8 mouse cellular contexts compared by ENCODE assay signal in genomic region chr11:120991791-120992190, GRCm38 (mm10). TPM values are rescaled to one million over a fixed set of nuclear protein-coding genes. Genes with fewer than 3 reads are reported as not detected.
DNase-seq lines count a peak whose midpoint lies in the region; ATAC-seq and TF ChIP-seq lines count a peak whose summit lies in the region.

No protein-coding gene starts in this region.

- no peaks in the 10 kb centered on the region for H3K27me3 ChIP-seq in embryonic facial prominence, embryonic 15.5 days
- no peaks in the 10 kb centered on the region for H3K27me3 ChIP-seq in lung, embryonic 16.5 days (ENCODE audit: control insufficient read depth, insufficient read depth, low read depth, low read length)

- peak overlapping the region; percentile 15 for H3K9ac ChIP-seq in embryonic facial prominence, embryonic 15.5 days
- H3K9ac ChIP-seq in lung, embryonic 16.5 days (ENCODE audit: low read length), result peak overlapping the region; percentile 56

- ATAC-seq in embryonic facial prominence, embryonic 15.5 days (ENCODE audit: insufficient number of reproducible peaks, low FRiP score, low TSS enrichment, low read depth), result no peak
- ATAC-seq in lung, embryonic 16.5 days (ENCODE audit: low read depth), result no peak; the same call in 1 of the 2 replicates
- no peak for ATAC-seq in activated CD4-positive, CD25-positive, alpha-beta regulatory T cell, adult 4 months

- H3K4me2 ChIP-seq in embryonic facial prominence, embryonic 15.5 days (replicated peaks), result peak overlapping the region; percentile 66
- H3K4me2 ChIP-seq in lung, embryonic 16.5 days (ENCODE audit: low read depth, low read length), result peak overlapping the region; percentile 97

- no peak for TF ChIP-seq CTCF in lung, adult 2 months (IDR thresholded peaks at IDR 0.05; ENCODE audit: insufficient read depth, low read length)

- WGBS in lung, adult 2 months, result 50% methylated on average over 3 of the region's 3 CpGs
- WGBS in embryonic facial prominence, embryonic 15.5 days, result 61% methylated on average over 3 of the region's 3 CpGs
- 44% methylated on average over 3 of the region's 3 CpGs for WGBS in lung, embryonic 16.5 days

- no peak for DNase-seq in lung, adult 2 months
- DNase-seq in lung, postnatal 25 days (ENCODE audit: low spot score), result no peak
- DNase-seq in heart, postnatal 25 days (ENCODE audit: low spot score), result peak; percentile 47
- no peak for DNase-seq in left cerebral cortex, adult 9 months (ENCODE audit: low spot score in 2 of 2)
- DNase-seq in embryo, embryonic 11 days, result no peak

- H3K27ac ChIP-seq in embryonic facial prominence, embryonic 15.5 days (replicated peaks), result peak overlapping the region; percentile 22; the same call in 1 of the 2 replicates
- H3K27ac ChIP-seq in lung, embryonic 16.5 days (ENCODE audit: low read length), result peak overlapping the region; percentile 4

- H3K4me3 ChIP-seq in lung, adult 2 months (replicated peaks; ENCODE audit: extremely low read depth, low read depth, low read length), result peak overlapping the region; percentile 83
- H3K4me3 ChIP-seq in embryonic facial prominence, embryonic 15.5 days (replicated peaks), result peak overlapping the region; percentile 96
- peak overlapping the region; percentile 98 for H3K4me3 ChIP-seq in lung, embryonic 16.5 days (ENCODE audit: low read length)

- H3K9me3 ChIP-seq in embryonic facial prominence, embryonic 15.5 days (replicated peaks), result no peaks in the 10 kb centered on the region
- H3K9me3 ChIP-seq in lung, embryonic 16.5 days (ENCODE audit: control insufficient read depth, low read length), result no peaks in the 10 kb centered on the region

- no peak for TF ChIP-seq POLR2A in lung, adult 2 months (IDR thresholded peaks at IDR 0.05; ENCODE audit: borderline replicate concordance, extremely low read depth, low read depth, low read length)

- intact Hi-C loops in heart, postnatal 25 days (cut with DNase I), result no loop called here

- H3K4me1 ChIP-seq in lung, adult 2 months (ENCODE audit: control insufficient read depth, insufficient read depth, low read length), result peaks cover 29% of the 10 kb centered on the region
- H3K4me1 ChIP-seq in embryonic facial prominence, embryonic 15.5 days, result peaks cover 46% of the 10 kb centered on the region
- H3K4me1 ChIP-seq in lung, embryonic 16.5 days (replicated peaks; ENCODE audit: control insufficient read depth, insufficient read depth, low read length), result peaks cover 29% of the 10 kb centered on the region

- peaks cover 5% of the 10 kb centered on the region; the same call in 1 of the 2 replicates for H3K36me3 ChIP-seq in embryonic facial prominence, embryonic 15.5 days
- H3K36me3 ChIP-seq in lung, embryonic 16.5 days (ENCODE audit: control insufficient read depth, insufficient read depth, low read length), result peaks cover 4% of the 10 kb centered on the region

RNA-seq across cellular contexts. Expression of gene Csnk1d, which starts 0.7 kb away (rescaled TPM):
- polyA plus RNA-seq in lung, adult 2 months (2012; rRNA removed), result 61.2 and 75.3 TPM in 2 replicates
- polyA plus RNA-seq in embryonic facial prominence, embryonic 15.5 days (2015; fragmentation: Nextera tagmentation; extraction: Ambion mirVana), result 123 and 125 TPM in 2 replicates
- total RNA-seq in heart, postnatal 25 days (2021), result 10 to 100 TPM; 50.7 to 56.5 TPM
- 120 and 121 TPM in 2 replicates for polyA plus RNA-seq in lung, embryonic 16.5 days (2015; fragmentation: Nextera tagmentation; extraction: Ambion mirVana)
- polyA plus RNA-seq in activated CD4-positive, CD25-positive, alpha-beta regulatory T cell, adult 4 months (2017; shearing (Covaris generic)), result 10 to 100 TPM; 57.0 to 62.6 TPM

RNA-seq across cellular contexts. Expression of gene Slc16a3, which starts 43.5 kb away (rescaled TPM):
- polyA plus RNA-seq in lung, adult 2 months (2012; rRNA removed), result 20.8 and 28.8 TPM in 2 replicates
- polyA plus RNA-seq in embryonic facial prominence, embryonic 15.5 days (2015; fragmentation: Nextera tagmentation; extraction: Ambion mirVana), result 67.2 and 72.2 TPM in 2 replicates
- 1 to 10 TPM in 1 of 2 experiments, under 1 TPM in 1; 0.87 to 2.1 TPM for total RNA-seq in heart, postnatal 25 days (2021)
- polyA plus RNA-seq in lung, embryonic 16.5 days (2015; fragmentation: Nextera tagmentation; extraction: Ambion mirVana), result 52.2 and 62.5 TPM in 2 replicates
- 1 to 10 TPM; 3.8 to 4.0 TPM for polyA plus RNA-seq in activated CD4-positive, CD25-positive, alpha-beta regulatory T cell, adult 4 months (2017; shearing (Covaris generic))

RNA-seq across cellular contexts. Expression of gene Cd7, which starts 47.4 kb away (rescaled TPM):
- polyA plus RNA-seq in lung, adult 2 months (2012; rRNA removed), result 5.8 and 6.4 TPM in 2 replicates
- 0.46 and 1.1 TPM in 2 replicates for polyA plus RNA-seq in embryonic facial prominence, embryonic 15.5 days (2015; fragmentation: Nextera tagmentation; extraction: Ambion mirVana)
- total RNA-seq in heart, postnatal 25 days (2021), result under 1 TPM; 0.28 to 0.57 TPM
- polyA plus RNA-seq in lung, embryonic 16.5 days (2015; fragmentation: Nextera tagmentation; extraction: Ambion mirVana), result 1.3 and 1.8 TPM in 2 replicates
- 100 to 1,000 TPM in 1 of 2 experiments, 10 to 100 TPM in 1; 84.3 to 121 TPM for polyA plus RNA-seq in activated CD4-positive, CD25-positive, alpha-beta regulatory T cell, adult 4 months (2017; shearing (Covaris generic))

RNA-seq across cellular contexts. Expression of gene Ccdc57, which starts 59.1 kb away (rescaled TPM):
- polyA plus RNA-seq in lung, adult 2 months (2012; rRNA removed), result 2.6 and 2.9 TPM in 2 replicates
- 6.2 and 7.4 TPM in 2 replicates for polyA plus RNA-seq in embryonic facial prominence, embryonic 15.5 days (2015; fragmentation: Nextera tagmentation; extraction: Ambion mirVana)
- 1 to 10 TPM; 1.2 to 1.3 TPM for total RNA-seq in heart, postnatal 25 days (2021)
- polyA plus RNA-seq in lung, embryonic 16.5 days (2015; fragmentation: Nextera tagmentation; extraction: Ambion mirVana), result 6.4 TPM in 2 replicates
- polyA plus RNA-seq in activated CD4-positive, CD25-positive, alpha-beta regulatory T cell, adult 4 months (2017; shearing (Covaris generic)), result under 1 TPM; 0.41 to 0.46 TPM

Comparison
In these comparisons a context has a peak if more than half of its experiments do, and no peak if none do; other contexts are left out.
1. RNA of gene Cd7, which starts 47.4 kb away (polyA plus RNA-seq): 84.3 to 121 TPM in activated CD4-positive, CD25-positive, alpha-beta regulatory T cell, adult 4 months; 5.8 to 6.4 TPM in lung, adult 2 months, 1.3 to 1.8 TPM in lung, embryonic 16.5 days and 0.46 to 1.1 TPM in embryonic facial prominence, embryonic 15.5 days; every median in the first group is over 10 times any median in the second.
2. Peak in every context shown above with its lines, with median percentiles within 50 percentile points of each other: H3K4me3 ChIP-seq.